Mouse (Mus musculus) c-Kit-negative CD71-positive TER-119-positive erythroid progenitor cells, embryonic 14.5 days (primary cell): ENCODE measurements around the gene Spata45.

Experiments
- DNase-seq: peaks from one replicate; pipeline ENCODE4 v3.0.0-alpha.2; 2013; ENCODE audit warnings: low read depth, low spot score

Spata45 gene

DNA sequence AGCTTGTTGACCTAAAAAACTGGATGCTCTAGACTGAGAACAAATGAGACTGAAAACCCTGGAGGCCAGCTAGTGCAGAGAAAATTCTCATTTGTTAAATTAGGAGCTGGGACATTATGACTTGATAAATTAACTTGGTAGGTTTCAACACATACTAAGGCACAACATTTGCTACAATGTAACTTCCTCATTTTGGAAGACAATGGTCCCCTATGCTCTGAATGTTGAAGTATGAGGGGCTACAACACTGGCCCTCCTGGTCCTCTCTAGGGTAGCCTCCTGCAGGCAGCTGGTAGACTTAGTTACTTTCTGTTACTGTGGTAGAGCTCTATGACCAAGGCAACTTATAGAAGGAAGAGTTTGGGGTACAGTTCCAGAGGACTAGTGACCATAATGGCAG lies 4.9 kb downstream of the Spata45 start:
- DNase-seq, result no peak

DNA sequence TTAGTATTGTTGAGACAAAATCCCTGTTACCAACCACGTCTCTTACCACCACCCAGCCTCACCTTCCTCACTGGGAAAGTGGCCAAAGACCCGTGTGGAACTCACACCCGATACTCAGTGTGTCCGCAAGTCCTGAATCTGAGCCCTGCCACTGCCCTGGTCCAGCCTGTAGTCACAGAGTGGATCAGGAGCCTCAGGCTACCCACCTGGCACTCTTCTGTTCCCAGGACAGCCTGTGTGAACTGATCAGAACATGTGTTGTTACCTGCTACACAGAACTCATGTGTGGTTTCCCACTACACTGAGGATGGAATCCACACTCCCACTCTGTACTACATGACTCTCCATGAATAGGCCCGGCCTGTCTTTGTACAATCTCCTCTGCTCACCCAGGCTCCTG lies 5.7 kb downstream of the Spata45 start:
- DNase-seq, result no peak

DNA sequence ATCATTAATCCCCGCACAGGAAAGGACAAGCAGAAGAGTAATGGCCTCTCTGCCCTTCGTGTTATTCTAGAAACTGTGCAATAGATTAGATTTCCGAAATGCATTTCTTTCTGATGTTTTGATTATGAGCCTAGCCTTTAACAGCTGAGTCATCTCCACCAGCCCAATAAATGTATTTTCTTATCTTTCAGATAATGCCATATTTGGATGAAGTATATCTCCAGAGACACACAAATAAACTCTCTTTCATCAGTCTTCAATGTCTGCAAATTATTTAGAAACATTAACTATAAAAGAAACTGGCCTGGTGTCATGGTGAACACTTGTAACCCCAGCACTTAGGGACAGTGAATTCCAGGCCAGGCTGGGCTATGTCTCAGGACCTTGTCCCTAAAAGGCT lies 6.2 kb downstream of the Spata45 start:
- DNase-seq, result no peak

DNA sequence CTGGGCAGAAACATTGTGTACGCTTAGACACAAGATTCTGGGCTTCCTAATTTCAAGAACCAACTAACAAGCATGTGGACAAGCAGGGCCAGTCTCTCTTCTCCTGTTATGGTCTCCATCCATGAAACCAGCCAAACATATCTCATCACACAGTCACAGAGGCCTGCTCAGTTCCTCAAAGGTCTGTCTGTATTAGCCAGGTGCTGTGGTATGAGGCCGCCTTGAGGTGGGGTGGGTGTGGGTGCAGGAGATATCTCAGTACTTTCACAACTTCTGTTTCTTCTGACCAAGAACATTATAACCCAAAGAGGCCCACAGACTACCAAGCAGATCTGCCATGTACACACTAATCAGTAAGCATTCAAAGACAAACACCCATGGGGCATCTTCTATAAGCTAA lies 8.8 kb downstream of the Spata45 start:
- DNase-seq, result no peak

DNA sequence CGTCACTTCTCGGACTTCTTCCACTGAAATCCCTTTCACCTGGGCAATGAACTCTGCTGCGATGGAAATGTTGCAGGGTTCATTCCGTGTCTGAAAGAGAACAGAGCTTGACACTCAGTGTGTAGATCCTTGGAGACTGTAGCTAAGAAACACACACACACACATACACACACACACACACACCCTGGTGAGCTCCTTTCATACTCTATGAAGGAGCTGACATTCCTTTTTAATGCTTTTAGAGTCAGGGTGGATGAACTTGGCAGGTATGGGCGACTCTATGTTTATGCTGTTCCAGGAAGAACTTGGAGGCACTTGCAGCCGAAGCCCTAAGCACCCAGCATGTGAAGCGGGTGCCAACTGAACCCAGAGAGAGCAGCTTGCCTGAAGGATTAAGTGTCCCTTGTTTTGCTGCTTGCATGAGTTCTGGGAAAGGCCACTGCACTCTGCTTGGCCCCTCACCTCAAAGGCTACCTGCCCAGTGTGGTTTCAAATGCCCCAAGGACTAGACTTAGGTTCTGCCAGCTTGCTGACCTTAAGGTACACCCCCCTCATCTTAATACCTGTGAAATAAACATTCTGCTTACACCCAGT lies 9.9 kb downstream of the Spata45 start:
- no peak for DNase-seq

DNA sequence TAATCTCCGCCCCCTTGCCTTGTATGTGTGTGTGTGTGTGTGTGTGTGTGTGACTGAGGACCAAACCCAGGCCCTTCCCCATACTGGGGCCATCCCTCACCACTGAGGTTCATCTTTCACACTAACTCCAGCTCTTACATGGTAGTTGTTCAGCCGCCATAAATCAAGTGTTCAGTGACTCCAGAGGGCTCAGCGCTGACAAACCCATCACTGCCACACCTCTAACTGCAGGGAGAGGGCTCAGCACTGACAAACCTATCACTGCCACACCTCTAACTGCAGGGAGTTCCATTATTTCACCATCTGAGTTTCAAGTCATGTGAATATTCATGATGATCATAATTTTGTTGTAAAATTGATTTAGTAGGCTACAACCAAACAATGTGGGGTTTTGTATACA lies 17.1 kb downstream of the Spata45 start:
- no peak for DNase-seq

DNA sequence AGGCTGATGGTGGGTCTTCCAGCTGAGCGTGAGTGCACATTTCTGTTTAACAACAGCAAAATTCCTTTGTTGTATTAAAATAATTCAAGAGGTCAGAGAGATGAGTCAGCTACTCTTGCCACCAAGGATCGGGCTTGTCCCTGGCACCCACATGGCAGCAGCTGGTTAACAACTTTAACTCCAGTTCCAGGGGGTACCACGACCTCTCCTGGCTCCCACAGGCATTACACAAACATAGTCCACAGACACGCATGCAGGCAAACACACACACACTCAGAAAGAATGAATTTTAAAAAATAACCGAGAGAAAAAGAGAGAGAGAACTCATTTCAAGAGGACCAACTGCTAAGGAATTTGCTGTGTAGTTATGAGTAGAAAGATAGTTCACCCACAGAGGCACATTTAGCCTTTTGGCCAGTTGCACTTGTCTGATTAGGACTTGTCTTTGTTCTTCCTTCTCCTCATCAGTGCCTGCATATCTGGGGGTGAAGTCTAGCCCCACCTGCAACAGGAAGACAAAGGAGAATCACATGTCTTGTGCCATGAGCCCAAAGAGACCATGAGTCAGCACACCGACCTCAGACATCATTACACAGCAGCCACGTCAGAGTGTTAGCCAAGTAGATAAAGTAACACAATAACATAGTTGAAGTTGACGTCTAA lies 18.6 kb downstream of the Spata45 start:
- no peak for DNase-seq

DNA sequence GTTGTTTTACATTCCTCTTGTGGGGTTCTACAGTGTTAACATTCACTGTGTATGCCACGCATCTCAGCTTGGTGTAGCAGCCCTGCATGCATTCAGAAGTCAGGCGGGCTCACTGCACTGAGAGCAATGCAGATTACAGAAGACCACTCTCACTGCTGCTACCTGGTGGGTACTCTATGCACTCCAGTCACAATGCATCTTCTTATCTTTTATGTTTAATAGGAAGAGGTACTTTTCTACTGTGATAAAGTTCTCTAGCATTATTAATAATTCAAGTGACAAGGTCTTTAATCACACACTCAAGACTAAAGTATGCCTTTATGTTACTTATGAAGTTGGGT lies 19.1 kb downstream of the Spata45 start:
- no peak for DNase-seq

DNA sequence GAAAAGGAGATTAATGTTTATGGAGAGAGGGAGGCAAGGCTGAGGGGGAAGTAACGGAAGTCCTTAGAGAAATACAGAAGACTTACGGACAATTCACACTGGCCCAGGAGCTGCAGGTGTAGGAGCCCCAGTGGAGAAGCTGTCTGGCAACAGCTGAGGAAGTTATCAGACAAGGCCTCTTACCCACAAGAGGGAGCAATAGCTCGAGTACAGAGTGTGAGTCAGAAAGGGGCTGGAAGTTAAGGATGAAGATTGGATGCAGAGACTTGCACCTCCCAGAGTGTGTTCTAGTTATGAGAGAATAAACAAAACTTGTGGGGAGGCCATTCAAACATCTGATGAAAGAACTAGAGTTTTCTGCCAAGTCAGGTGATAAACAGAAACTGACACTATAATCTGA lies 21.0 kb downstream of the Spata45 start:
- no peak for DNase-seq

DNA sequence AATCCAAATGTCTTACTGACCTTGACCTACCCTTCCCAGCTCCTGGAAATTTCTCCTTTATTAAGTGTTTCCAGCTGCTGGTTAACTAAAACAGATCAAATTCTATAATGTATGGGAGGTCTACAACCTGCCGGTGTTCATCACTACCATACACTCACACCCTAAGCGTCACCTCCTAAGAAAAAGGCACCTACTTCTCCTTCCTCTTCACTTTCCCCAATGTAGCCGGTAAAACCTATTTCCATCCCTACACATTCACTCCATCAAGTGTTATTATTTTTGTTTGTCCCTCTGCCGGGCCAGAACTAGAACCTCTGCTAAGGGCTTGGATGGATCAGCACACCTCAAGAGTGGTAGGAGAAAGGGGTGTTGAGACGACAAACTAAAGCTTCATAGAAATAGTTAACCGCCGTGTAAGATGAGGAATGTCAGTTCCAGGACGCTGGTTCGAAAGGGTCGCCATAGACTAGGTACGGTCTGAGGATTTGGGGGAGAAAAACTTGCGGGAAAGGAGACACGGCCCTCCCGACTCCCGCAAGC lies 25.9 kb downstream of the Spata45 start:
- DNase-seq, result no peak

DNA sequence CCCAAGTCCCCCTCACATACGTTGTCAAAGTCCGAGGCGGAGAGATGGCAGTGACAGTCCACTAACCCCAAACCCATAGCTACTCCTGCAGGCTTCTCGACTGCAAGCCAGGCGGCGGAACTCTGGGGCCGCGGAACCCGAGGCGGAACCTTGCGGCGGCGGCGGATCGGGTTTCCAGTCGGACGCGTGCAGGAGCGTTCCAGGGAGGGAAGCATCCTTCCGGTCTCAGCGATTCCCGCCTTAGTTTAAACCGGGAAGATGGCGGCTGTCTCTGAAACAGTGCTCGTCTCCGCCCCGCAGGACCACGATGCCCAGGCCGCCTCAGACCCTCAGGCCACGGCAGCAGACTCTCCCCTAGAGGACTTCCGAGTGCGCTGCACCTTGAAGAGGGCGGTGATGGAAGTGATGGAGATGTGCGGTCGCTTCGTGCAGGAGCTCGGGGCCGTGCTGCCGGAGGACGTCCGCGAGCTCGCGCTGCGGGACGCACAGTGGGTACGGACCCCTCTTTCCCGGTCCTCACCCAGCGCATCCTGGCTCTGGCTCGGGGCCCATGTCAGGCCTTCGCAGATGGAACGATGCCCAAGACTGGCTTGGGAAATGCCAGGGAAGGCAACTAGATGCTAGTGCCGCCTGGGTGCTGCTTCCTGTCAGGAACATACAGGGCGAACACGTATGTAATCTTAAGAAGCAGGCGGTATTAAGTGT lies 26.5 kb downstream of the Spata45 start, which contains the start of the genes Tatdn3 and Nsl1:
Gene Tatdn3 (minus strand): TSS at position 152 of the 705 bp plus-strand sequence.
Gene Nsl1 (plus strand): TSS at position 232 of the 705 bp plus-strand sequence.
- peak; percentile 83 for DNase-seq

DNA sequence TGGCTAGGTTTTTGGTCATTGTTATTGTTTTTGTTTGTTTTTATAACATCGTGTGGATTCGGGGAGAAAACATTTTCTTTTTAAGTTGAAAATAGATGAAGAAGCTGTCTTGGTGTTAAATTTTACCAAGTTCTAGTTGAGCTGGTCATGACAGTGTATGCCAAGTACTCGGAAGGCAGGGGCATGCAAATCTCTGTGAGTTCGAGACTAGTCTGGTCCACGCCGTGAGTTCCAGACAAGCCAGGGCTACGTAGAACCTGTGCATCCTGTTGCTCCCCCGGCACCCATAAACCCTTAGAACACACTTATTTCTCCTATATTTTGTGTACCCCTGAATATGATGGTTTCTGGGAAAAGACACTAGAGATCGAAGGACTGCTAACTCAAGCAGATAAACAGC lies 27.3 kb downstream of the Spata45 start:
- no peak for DNase-seq

DNA sequence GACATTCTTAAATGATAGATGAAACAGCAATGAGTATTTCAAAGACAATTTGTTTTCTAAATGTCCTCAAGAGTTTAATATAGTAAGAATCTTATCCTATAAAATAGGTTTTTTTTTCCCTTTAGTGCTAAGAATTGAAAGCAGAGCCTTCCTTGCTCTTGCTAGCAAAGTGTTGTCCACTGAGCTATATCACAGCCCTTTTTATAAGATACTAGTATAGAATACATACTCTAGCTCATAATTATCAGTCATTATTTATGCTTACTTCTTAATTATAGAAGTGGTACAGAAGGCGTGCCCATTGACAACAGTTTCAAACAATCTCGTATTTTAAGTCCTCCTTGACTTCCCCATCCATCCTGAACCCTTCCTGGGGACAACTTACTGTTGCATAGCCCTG lies 28.1 kb downstream of the Spata45 start:
- DNase-seq, result no peak

DNA sequence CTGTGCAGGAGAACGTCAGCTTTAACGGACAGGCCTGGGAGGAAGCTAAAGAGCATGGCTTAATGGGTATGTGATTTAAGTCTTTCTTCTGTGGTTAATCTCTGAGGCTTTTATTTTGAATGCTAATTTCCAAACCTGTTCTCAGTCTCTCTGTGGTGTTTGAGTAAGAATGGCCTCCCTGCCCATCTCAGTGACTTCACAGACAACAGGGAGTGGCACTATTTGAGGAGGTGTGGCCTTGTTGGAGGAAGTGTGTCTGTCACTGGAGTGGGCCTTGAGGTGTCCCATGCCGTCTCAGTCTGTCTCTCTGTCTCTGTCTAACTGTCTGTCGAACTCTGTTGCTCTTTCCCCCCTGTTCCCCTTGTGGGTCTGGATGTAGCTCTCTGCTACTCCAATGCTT lies 28.7 kb downstream of the Spata45 start:
- DNase-seq, result no peak

DNA sequence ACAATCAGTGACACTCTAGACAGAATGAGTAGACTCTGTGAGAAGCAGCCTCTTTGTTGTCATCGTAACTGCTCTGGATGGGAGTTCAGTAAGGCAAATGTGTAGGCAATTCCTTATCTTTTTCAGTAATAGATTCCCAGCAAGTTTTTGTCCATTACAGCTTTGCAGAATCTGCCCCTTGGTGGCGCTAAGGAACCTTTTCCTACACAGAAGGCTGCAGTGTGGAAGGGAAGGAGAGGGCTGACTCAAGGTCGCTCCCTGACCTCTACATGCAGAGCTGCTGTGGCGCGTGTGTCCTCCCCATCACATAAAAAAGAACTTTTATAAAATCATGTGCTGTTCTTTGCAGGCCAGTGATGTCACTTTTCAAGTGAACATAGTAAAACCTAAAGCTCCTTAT lies 31.9 kb downstream of the Spata45 start:
- DNase-seq, result no peak

DNA sequence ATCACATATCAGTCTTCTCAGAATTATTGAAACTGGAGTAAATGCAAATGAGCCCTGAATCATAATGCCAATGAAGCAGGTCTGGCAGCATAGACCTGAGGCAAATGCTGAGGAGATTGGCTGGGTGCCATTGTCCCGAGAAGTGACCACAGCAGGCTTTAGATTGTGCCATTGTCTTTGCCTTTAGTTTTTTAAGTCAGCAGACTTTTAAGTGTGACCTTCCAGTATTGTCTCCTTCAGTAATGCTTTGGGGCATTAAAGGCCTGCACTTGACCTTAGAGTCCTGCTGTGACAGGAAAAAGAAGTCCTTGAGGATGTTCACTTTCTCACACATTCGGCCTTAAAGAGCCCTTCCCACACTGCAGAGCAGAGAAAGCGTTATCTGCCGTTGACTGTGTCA lies 33.8 kb downstream of the Spata45 start:
- DNase-seq, result no peak

DNA sequence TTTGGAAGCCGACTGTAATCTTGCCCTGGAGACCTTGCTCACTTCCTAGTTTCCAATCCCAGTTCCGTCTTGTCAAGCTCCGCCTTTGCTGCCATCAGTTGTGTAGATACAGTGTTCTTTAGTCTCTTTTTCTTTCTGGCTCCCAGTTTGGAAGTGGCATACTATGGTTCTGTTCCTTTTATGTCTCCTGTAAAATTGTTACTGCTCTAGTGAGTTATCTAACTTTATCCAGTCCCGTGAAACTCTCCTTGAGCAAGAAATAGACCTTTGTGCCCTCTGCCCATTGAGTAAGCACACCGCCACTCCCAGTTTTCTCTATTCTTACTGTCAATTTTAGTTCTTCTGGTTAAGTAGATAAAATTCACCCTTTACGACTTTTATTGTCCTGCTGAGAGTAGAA lies 35.2 kb downstream of the Spata45 start:
- DNase-seq, result no peak

DNA sequence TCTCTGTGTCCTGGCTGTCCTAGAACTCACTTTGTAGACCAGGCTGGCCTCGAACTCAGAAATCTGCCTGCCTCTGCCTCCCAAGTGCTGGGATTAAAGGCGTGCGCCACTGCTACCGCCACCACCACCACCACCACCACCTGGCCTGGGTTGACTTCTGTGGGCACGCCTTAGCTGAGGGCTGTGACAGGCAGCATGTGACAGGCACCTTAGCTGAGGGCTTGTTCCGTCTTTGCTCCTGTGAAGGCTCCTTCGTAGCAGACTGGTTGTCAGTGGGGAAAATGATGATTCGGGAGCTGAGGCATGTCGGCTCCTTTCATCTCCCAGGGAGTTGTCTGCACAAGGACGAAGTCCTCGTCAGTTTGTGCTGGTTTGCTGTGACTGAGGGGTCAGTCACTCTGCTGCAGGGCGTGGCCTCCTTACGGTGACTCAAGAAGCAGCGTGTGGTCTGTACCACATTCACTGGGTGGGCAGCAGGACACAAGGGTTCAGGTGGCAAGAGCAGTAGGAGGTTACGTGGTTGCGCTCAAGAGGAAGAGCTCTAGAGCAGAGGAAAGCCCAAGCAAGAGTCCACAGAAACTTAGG lies 36.0 kb downstream of the Spata45 start:
- DNase-seq, result no peak

DNA sequence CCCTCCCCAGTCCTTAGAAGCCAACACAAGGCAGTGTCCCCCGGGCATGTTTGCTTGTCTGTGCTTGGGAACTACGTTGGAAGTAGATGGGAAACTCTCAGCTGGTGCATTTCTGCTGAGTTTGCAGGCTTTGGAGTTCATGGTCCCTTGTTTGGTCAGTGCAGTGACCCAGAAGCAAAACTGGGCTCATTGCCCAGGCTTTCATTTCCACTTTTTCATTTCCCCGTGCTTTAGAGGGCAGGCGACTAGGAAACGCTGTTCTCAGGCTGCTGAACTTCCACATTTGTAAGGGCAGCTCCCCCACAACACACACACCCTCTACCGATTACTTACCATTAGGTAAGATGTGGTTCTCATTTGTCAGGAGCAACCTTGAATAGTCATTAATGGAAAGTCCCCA lies 36.6 kb downstream of the Spata45 start:
- no peak for DNase-seq

DNA sequence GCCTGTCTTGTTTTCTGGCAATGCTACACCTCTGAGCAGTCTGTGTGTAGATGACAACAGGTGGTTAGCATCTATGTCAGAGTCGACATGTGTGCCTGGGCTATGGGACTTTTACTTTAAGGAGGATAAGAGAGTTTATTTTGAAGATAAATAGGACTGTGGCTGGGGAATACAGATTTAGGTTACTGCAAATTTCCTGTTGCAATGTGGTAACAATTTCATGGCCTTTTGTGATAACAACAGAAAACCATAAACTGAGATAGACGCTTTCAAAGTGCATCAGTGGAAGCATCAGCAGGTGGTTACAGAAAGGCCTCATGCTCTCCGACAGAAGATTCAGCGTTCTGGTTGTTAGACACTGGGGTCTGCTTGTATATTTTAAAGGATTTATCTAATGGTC lies 37.0 kb downstream of the Spata45 start:
- DNase-seq, result no peak

DNA sequence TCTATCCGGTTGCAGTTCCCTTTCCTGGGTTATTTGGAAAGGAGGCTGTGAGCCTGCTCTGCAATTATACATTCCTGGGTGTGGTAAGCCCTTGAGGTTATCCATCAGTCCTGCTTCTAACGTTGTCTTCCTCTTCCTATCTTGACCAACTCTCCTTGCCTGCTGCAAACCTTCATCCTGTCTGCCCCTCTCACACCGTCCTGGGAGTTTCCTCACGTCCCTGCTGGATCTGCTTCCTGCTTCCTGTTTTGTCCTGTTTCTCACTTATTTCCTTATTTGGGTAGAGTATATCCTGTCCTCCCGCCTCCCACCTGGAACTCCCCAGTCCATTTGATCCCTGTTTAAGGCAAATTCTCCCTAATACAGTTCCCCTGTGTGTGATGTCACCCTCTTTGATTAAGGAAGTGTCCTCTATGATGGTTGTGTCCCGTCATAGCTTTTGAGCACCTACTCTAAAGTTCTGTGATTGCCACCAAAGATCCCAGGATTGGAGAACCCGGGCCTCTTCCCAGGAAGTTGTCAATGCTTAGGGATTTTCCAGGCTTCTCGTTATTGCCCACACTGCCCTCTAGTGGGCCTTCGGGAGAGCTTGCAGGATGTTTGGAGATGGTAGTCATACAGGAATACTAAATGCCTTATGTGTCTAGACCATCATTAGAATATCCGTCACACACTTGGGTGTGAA lies 38.9 kb downstream of the Spata45 start:
- DNase-seq, result no peak

DNA sequence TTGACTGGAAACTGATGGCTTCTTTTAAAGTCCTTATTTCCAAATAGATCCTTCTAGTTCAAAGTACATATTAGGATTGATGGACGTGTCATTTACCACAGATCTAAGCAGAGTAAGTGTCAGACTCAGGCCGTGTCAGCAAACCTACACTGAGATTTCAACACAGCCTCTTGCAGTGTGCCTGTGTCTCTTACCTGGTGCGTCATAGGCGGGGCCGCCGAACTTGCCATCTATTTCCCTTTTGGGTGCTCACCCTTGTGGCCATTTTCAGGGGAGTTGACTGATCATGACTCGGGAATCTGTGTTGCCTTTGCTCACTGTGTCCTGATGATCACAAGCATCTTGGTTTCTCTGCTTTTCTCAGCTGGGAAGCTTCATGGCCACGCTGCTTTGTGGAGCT lies 46.8 kb downstream of the Spata45 start:
- no peak for DNase-seq
